Mouse (Mus musculus) megakaryocyte progenitor cell, adult 5-6 weeks (primary cell): Measurements from ENCODE around the gene Dab2ip. TPM values are rescaled to one million over a fixed set of nuclear protein-coding genes. Genes with fewer than 3 reads are reported as not detected.

ENCODE experiments used
- total RNA-seq, 2 experiments: library from RNA; stranded (forward) in 1 of 2; stranded (reverse) in 1 of 2; fragments of 157-497, 149-512 nt in 1 of 2; fragments of 200-1000 nt in 1 of 2; gene quantifications; 2 replicates each; pipeline versions ENCODE4 v1.2.3 to v1.2.4; 2015 to 2017

Dab2ip gene
- total RNA-seq, 2 experiments from 2014 or later: 3.0 to 4.0 TPM

Other genes starting within 250 kb of the Dab2ip start
- gene Stom, start 221.3 kb upstream of the Dab2ip start, total RNA-seq (2015): 71.2 and 72.0 TPM in 2 replicates
- gene Stom, start 221.3 kb upstream of the Dab2ip start, total RNA-seq (2017): 131 and 167 TPM in 2 replicates
- gene 4930568D16Rik, start 190.5 kb upstream of the Dab2ip start, total RNA-seq (2015): not detected in 2 replicates
- gene 4930568D16Rik, start 190.5 kb upstream of the Dab2ip start, total RNA-seq (2017): not detected in 2 replicates
- gene 4930402F06Rik, start 161.1 kb upstream of the Dab2ip start, total RNA-seq (2015): not detected in 2 replicates
- gene 4930402F06Rik, start 161.1 kb upstream of the Dab2ip start, total RNA-seq (2017): not detected in 2 replicates
- 50.8 and 54.4 TPM in 2 replicates for gene Ggta1, start 95.0 kb upstream of the Dab2ip start, total RNA-seq (2015)
- 72.0 and 77.3 TPM in 2 replicates for gene Ggta1, start 95.0 kb upstream of the Dab2ip start, total RNA-seq (2017)